In the genomic region with DNA sequence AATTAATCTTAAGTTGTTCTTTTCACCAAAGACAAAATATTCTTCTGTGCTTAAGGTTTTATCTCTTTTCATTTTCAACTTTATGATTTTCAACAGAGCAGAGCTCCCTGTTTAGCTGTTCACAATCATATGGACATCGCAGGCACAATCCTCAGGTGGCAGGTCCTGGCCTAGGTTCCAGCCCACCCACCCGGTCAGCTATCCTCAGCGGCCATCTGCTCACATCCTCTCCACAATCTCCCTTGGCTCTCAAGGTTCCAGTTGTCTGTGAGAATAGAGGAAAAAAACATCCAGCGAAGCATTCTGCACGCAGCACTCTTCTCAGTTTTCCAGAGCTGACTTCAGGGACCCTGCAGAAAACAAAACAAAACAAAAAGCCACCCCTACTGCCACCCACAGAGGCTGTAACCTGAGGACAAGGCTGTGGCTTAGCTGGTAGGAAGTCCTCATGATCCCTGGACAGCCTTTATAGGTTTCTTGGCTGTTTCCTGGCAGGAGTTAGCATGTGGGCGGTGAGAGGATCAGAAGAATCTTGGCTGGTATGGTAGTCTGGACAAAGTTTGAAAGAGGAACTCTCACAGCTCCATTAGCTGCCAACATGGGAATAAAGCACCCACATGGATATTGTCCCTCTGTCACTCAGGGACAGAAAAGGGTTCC, we compare ENCODE assay signal across 16 mouse cellular contexts. TPM values are rescaled to one million over a fixed set of nuclear protein-coding genes. Genes with fewer than 3 reads are reported as not detected.
DNase-seq lines count a peak whose midpoint lies in the region; ATAC-seq and TF ChIP-seq lines count a peak whose summit lies in the region.
"Had no signal": no experiment of that assay in that cellular context is flagged by ENCODE, and none has a peak within 500 bp of the region (broad histone marks: within the 10 kb centered on the region; RNA-seq: fewer than 3 reads in every experiment).

No protein-coding gene starts in this region.

- no peak overlapping the region for H3K4me2 ChIP-seq in hindbrain, embryonic 16.5 days (ENCODE audit: low read length)
- H3K4me2 ChIP-seq in hindbrain, embryonic 13.5 days, result no peak overlapping the region
- no peak overlapping the region for H3K4me2 ChIP-seq in midbrain, postnatal 0 days (ENCODE audit: low read depth, low read length, poor library complexity, severe bottlenecking)
- H3K4me2 ChIP-seq in midbrain, embryonic 13.5 days (replicated peaks), result no peak overlapping the region
- H3K4me2 ChIP-seq: hindbrain, embryonic 14.5 days; midbrain, embryonic 11.5 days; neural tube, embryonic 12.5 days had no signal

- WGBS in hindbrain, embryonic 16.5 days, result 64% methylated on average over 6 of the region's 6 CpGs
- WGBS in hindbrain, embryonic 13.5 days, result 71% methylated on average over 6 of the region's 6 CpGs
- 70% methylated on average over 6 of the region's 6 CpGs for WGBS in midbrain, postnatal 0 days
- WGBS in midbrain, embryonic 13.5 days, result 80% methylated on average over 6 of the region's 6 CpGs

- TF ChIP-seq CTCF in midbrain, postnatal 0 days (IDR thresholded peaks at IDR 0.05), result no peak

- no peaks in the 10 kb centered on the region for H3K4me1 ChIP-seq in hindbrain, embryonic 16.5 days (ENCODE audit: control insufficient read depth, insufficient read depth, low read depth, low read length)
- no peaks in the 10 kb centered on the region for H3K4me1 ChIP-seq in hindbrain, embryonic 13.5 days (replicated peaks)
- H3K4me1 ChIP-seq in midbrain, postnatal 0 days (ENCODE audit: insufficient read depth, low read length), result no peaks in the 10 kb centered on the region
- H3K4me1 ChIP-seq in midbrain, embryonic 13.5 days (replicated peaks), result no peaks in the 10 kb centered on the region
- H3K4me1 ChIP-seq: heart, embryonic 10.5 days; neural tube, embryonic 12.5 days had no signal

- no peaks in the 10 kb centered on the region for H3K36me3 ChIP-seq in hindbrain, embryonic 16.5 days (ENCODE audit: control insufficient read depth, insufficient read depth, low read length)
- H3K36me3 ChIP-seq in hindbrain, embryonic 13.5 days, result no peaks in the 10 kb centered on the region
- H3K36me3 ChIP-seq in midbrain, postnatal 0 days (ENCODE audit: insufficient read depth, low read length), result no peaks in the 10 kb centered on the region
- no peaks in the 10 kb centered on the region for H3K36me3 ChIP-seq in midbrain, embryonic 13.5 days
- H3K36me3 ChIP-seq: heart, embryonic 10.5 days; neural tube, embryonic 12.5 days had no signal

- peak; percentile 27 for DNase-seq in midbrain, postnatal 0 days (ENCODE audit: low spot score)
- DNase-seq in gastrocnemius, adult 18-20 months (ENCODE audit: low spot score), result peak; percentile 64
- no peak for DNase-seq in ovary, adult 18-20 months (ENCODE audit: low spot score)
- no peak for DNase-seq in spleen, postnatal 36 days (ENCODE audit: low spot score in 2 of 2)
- DNase-seq: adrenal gland, postnatal 36 days; cerebellum, adult 11-12 months; lung, adult 2 months; thymus, postnatal 36 days had no signal

- no peak overlapping the region for H3K27ac ChIP-seq in hindbrain, embryonic 16.5 days (ENCODE audit: low read depth, low read length)
- no peak overlapping the region for H3K27ac ChIP-seq in hindbrain, embryonic 13.5 days
- H3K27ac ChIP-seq in midbrain, postnatal 0 days (ENCODE audit: low read depth, low read length), result no peak overlapping the region
- H3K27ac ChIP-seq in midbrain, embryonic 13.5 days, result no peak overlapping the region
- H3K27ac ChIP-seq: heart, embryonic 10.5 days; hindbrain, embryonic 14.5 days; neural tube, embryonic 12.5 days had no signal

- ATAC-seq in hindbrain, embryonic 16.5 days, result peak; percentile 73
- ATAC-seq in hindbrain, embryonic 13.5 days (ENCODE audit: low FRiP score), result no peak
- no peak for ATAC-seq in midbrain, postnatal 0 days (ENCODE audit: low FRiP score)
- ATAC-seq in midbrain, embryonic 13.5 days, result no peak
- ATAC-seq: forebrain, embryonic 16.5 days had no signal

- H3K4me3 ChIP-seq in hindbrain, embryonic 16.5 days (ENCODE audit: low read length), result no peak overlapping the region
- H3K4me3 ChIP-seq in hindbrain, embryonic 13.5 days, result no peak overlapping the region
- H3K4me3 ChIP-seq in midbrain, postnatal 0 days (ENCODE audit: low read depth, low read length), result no peak overlapping the region
- H3K4me3 ChIP-seq in midbrain, embryonic 13.5 days (replicated peaks), result no peak overlapping the region
- H3K4me3 ChIP-seq: heart, embryonic 10.5 days; neural tube, embryonic 12.5 days had no signal

- no peak overlapping the region for H3K9ac ChIP-seq in hindbrain, embryonic 16.5 days (ENCODE audit: low read depth, low read length)
- H3K9ac ChIP-seq in hindbrain, embryonic 13.5 days, result no peak overlapping the region
- H3K9ac ChIP-seq in midbrain, postnatal 0 days (replicated peaks; ENCODE audit: low read length, poor library complexity, severe bottlenecking), result no peak overlapping the region
- no peak overlapping the region for H3K9ac ChIP-seq in midbrain, embryonic 13.5 days (replicated peaks)
- H3K9ac ChIP-seq: hindbrain, embryonic 14.5 days; neural tube, embryonic 12.5 days had no signal

- H3K9me3 ChIP-seq in hindbrain, embryonic 16.5 days (ENCODE audit: control insufficient read depth, low read length), result peaks cover 2% of the 10 kb centered on the region; the same call in 1 of the 2 replicates
- no peaks in the 10 kb centered on the region for H3K9me3 ChIP-seq in hindbrain, embryonic 13.5 days
- H3K9me3 ChIP-seq in midbrain, postnatal 0 days (ENCODE audit: low read length), result no peaks in the 10 kb centered on the region
- H3K9me3 ChIP-seq in midbrain, embryonic 13.5 days, result no peaks in the 10 kb centered on the region
- H3K9me3 ChIP-seq: heart, embryonic 10.5 days; neural tube, embryonic 12.5 days had no signal

- H3K27me3 ChIP-seq in hindbrain, embryonic 16.5 days (replicated peaks; ENCODE audit: control insufficient read depth, insufficient read depth, low read length), result no peaks in the 10 kb centered on the region
- no peaks in the 10 kb centered on the region for H3K27me3 ChIP-seq in hindbrain, embryonic 13.5 days
- no peaks in the 10 kb centered on the region for H3K27me3 ChIP-seq in midbrain, postnatal 0 days (ENCODE audit: insufficient read depth, low read length)
- H3K27me3 ChIP-seq in midbrain, embryonic 13.5 days, result no peaks in the 10 kb centered on the region
- H3K27me3 ChIP-seq: neural tube, embryonic 12.5 days had no signal

RNA-seq across cellular contexts. Expression of gene Fbxo48, which starts 15.5 kb away (rescaled TPM):
- polyA plus RNA-seq in hindbrain, embryonic 16.5 days (2015; fragmentation: Nextera tagmentation; extraction: Ambion mirVana), result 0.40 and 0.71 TPM in 2 replicates
- polyA plus RNA-seq in hindbrain, embryonic 13.5 days (2015; fragmentation: Nextera tagmentation; extraction: Ambion mirVana), result 0.61 and 0.66 TPM in 2 replicates
- 0.33 and 0.99 TPM in 2 replicates for total RNA-seq in midbrain, postnatal 0 days (2014; rRNA removed)
- 0.12 and 0.19 TPM in 2 replicates for polyA plus RNA-seq in midbrain, postnatal 0 days (2015; fragmentation: Nextera tagmentation; extraction: Ambion mirVana)
- 0.81 and 0.82 TPM in 2 replicates for polyA plus RNA-seq in midbrain, embryonic 13.5 days (2015; fragmentation: Nextera tagmentation; extraction: Ambion mirVana)
- under 1 TPM; 0.09 to 0.39 TPM for total RNA-seq in gastrocnemius, adult 18-20 months (2021)

Comparison
In these comparisons a context has a peak if more than half of its experiments do, and no peak if none do; other contexts are left out.
1. DNase-seq: peak in midbrain, postnatal 0 days (single experiment) and gastrocnemius, adult 18-20 months (single experiment); none in ovary, adult 18-20 months (single experiment) and spleen, postnatal 36 days (0 of 2).